Mouse (Mus musculus) heart, embryonic 15.5 days (tissue): ENCODE results near the gene Rpl15. TPM values are rescaled to one million over a fixed set of nuclear protein-coding genes. Genes with fewer than 3 reads are reported as not detected.
"Not testable (repeated sequence)": the region's sequence is repeated elsewhere in the genome, so short reads cannot be mapped to it uniquely, and the experiment has no call there.

Experiments used
- ATAC-seq: fragments of 200-750 bp; cut with Nextera tagmentation; replicated peaks from 2 replicates; pipeline ENCODE4 v1.8.0; 2017; ENCODE audit warnings: low read depth, moderate TSS enrichment; ENCODE audit not compliant: insufficient number of reproducible peaks, insufficient read depth, low FRiP score
- H3K27ac ChIP-seq: fragments of 300-500 bp; sonication (generic); 2 replicates; pipeline ENCODE4 v1.5.1; 2015; ENCODE audit warnings: mild to moderate bottlenecking, inconsistent platforms
- H3K27me3 ChIP-seq: fragments of 300-500 bp; sonication (generic); 2 replicates; pipeline ENCODE4 v1.6.1; 2015; ENCODE audit warnings: inconsistent platforms
- H3K36me3 ChIP-seq: fragments of 300-500 bp; sonication (generic); 2 replicates; pipeline ENCODE4 v1.6.1; 2015; ENCODE audit warnings: mild to moderate bottlenecking, inconsistent platforms
- H3K4me1 ChIP-seq: fragments of 300-500 bp; sonication (generic); replicated peaks from 2 replicates; pipeline ENCODE4 v1.6.1; 2015; ENCODE audit warnings: inconsistent platforms
- H3K4me2 ChIP-seq: fragments of 300-500 bp; sonication (generic); 2 replicates; pipeline ENCODE4 v1.6.1; 2015; ENCODE audit warnings: inconsistent platforms, mild to moderate bottlenecking, moderate library complexity
- H3K4me3 ChIP-seq: fragments of 300-500 bp; sonication (generic); 2 replicates; pipeline ENCODE4 v1.5.1; 2015; ENCODE audit warnings: mild to moderate bottlenecking, inconsistent platforms
- H3K9ac ChIP-seq: fragments of 300-500 bp; sonication (generic); 2 replicates; pipeline ENCODE4 v1.6.1; 2015; ENCODE audit warnings: mild to moderate bottlenecking, inconsistent platforms
- H3K9me3 ChIP-seq: fragments of 300-500 bp; sonication (generic); replicated peaks from 2 replicates; pipeline ENCODE4 v1.6.1; 2016; ENCODE audit warnings: inconsistent platforms
- WGBS: fragments of 180-500 bp; shearing (Covaris S2); methylation state at CpG from one replicate; pipeline ENCODE4 v1.1.7; 2015; ENCODE audit warnings: mixed read lengths; 5-methylcytosine and 5-hydroxymethylcytosine counted together
- polyA plus RNA-seq: library from polyadenylated mRNA; unstranded; fragments of >200 nt; fragmentation: Nextera tagmentation; extraction: Ambion mirVana; gene quantifications from 2 replicates; pipeline ENCODE4 v1.2.1, GENCODE M21; 2015

The Rpl15 gene
- polyA plus RNA-seq, 1 experiment from 2014 or later = 248 TPM

- H3K4me1 ChIP-seq = peaks cover 8% of the 10 kb centered on the region; the same call in 1 of the 2 replicates
- no peaks in the 10 kb centered on the region for H3K36me3 ChIP-seq
- H3K27me3 ChIP-seq = no peaks in the 10 kb centered on the region
- WGBS = 76% methylated on average over 4 of the region's 4 CpGs
- H3K4me3 ChIP-seq = no peak overlapping the region
- H3K27ac ChIP-seq = no peak overlapping the region
- no peak for ATAC-seq
- no peak overlapping the region for H3K9ac ChIP-seq
- H3K4me2 ChIP-seq = no peak overlapping the region
- H3K9me3 ChIP-seq = no peaks in the 10 kb centered on the region
Observed at GRCm38 (mm10) chr14:18241786-18242185, 29.4 kb downstream of the Rpl15 start.

DNA sequence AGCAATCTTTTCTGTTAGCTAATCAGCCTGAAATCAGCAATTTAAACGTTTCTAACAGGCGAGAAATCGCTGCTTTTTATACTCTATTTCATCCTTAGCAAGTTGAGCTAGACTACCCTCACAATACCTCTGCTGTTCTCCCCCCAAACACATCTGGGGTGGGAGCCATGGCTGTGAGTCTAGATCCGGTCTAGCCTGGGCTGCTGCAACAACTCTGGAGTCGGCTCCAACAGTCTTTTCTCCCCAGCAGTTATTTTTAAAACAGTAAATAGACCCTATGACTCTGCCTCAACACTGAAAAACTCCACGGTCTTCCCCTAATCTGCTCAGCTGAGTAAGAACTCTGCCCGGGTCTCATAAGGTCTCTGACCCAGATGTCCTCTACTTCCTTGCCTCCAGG lies 31.1 kb downstream of the Rpl15 start:
- H3K4me2 ChIP-seq = no peak overlapping the region
- H3K9ac ChIP-seq = no peak overlapping the region
- 57% methylated on average over 7 of the region's 7 CpGs for WGBS

DNA sequence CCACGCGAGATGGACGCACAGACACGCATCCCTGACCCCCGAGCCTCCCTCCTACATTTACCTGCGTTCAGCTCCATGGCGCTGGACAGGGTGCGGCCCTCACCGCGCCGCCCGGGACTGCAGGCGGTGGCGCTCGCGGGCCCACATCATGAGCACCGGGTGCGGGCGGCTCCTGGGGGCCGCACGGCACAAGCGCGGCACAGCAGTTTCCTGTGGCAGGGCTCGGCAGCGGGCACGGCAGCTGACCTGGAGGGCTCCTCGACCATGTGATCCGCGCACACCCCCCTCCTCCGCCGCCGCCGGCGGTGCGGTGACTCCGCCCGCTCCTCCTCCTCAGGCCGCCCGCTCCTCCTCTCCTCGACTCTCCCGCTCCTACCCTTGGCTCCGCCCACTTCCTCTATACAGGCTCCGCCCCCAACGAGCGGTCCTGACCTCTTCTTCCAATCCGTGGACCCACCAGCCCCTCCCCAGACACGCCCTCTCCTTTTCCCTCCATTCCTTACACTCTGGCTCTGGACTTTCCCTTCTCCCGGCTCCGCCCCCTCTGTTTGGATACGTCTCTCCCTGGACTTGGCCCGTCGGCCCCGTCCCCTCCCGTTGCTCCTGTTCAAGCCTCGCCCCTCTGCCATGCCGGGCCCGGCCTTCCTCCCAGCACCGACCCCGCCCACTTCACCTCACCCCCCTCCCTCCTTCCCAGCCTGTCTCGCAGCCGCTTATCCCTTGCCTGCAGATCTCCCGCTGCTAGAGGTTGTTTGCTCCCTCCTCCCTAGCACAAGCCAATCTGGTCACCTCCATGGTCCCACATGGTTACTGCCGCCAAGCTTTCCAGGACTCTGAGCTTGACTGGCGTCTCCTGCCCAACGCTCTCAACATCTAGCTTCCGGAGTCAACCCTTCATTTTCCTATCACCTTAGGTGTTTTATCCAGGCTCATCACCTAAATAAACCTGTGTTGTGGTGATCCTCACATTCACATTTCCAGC lies 32.1 kb downstream of the Rpl15 start, which contains the start of gene Nr1d2:
Gene Nr1d2 (minus strand): TSS at position 378 of the 982 bp plus-strand sequence.
- Histone ChIP-seq H3K27me3 (no peaks in the 10 kb centered on the region), H3K36me3 (no peaks in the 10 kb centered on the region), H3K4me1 (peaks cover 15% of the 10 kb centered on the region), H3K27ac (peak within 1 kb of the TSS; percentile 97), H3K9me3 (no peaks in the 10 kb centered on the region), H3K4me2 (peak within 1 kb of the TSS; percentile 83), H3K9ac (peak within 1 kb of the TSS; percentile 80), H3K4me3 (peak within 1 kb of the TSS; percentile 82)
- peak; percentile 93 for ATAC-seq
- under 1% methylated on average over 64 of the region's 66 CpGs for WGBS

More for the DNA sequence above, 31.1 kb downstream of the Rpl15 start:
- H3K9me3 ChIP-seq = no peaks in the 10 kb centered on the region
- H3K4me1 ChIP-seq = peaks cover 8% of the 10 kb centered on the region; the same call in 1 of the 2 replicates
- no peak for ATAC-seq
- H3K27ac ChIP-seq = no peak overlapping the region
- no peaks in the 10 kb centered on the region for H3K36me3 ChIP-seq
- H3K4me3 ChIP-seq = no peak overlapping the region
- no peaks in the 10 kb centered on the region for H3K27me3 ChIP-seq

- peak; percentile 89 for ATAC-seq
- under 1% methylated on average over 71 of the region's 71 CpGs for WGBS
- H3K4me1 ChIP-seq = peaks cover 23% of the 10 kb centered on the region
- H3K27ac ChIP-seq = peak overlapping the region; percentile 97
- H3K27me3 ChIP-seq = no peaks in the 10 kb centered on the region
- peak overlapping the region; percentile 80 for H3K9ac ChIP-seq
- peak overlapping the region; percentile 83 for H3K4me2 ChIP-seq
- peak overlapping the region; percentile 82 for H3K4me3 ChIP-seq
- no peaks in the 10 kb centered on the region for H3K36me3 ChIP-seq
- H3K9me3 ChIP-seq = no peaks in the 10 kb centered on the region
Observed at GRCm38 (mm10) chr14:18238131-18238749, 33.0 kb downstream of the Rpl15 start.

DNA sequence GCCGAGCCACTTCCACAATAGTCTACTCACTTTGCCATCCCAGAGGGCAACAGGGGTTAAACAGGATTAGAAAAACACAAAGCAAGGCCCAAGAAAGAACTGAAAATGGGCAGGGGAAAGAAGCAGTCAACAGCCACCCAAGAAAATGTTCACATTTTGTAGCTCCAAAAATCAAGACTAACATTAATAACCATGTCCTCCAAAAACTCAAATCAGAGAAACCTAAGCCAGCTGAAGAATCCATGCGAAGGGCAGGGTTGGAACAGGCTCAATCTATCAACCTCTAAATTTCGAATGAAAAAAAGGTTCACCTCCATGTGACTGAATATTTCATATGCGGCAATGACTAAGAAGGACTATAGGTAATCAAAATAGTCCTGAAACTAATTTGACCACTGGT lies 33.8 kb downstream of the Rpl15 start:
- H3K4me3 ChIP-seq = peak overlapping the region; percentile 82; the same call in 1 of the 2 replicates
- peak overlapping the region; percentile 83 for H3K4me2 ChIP-seq
- no peaks in the 10 kb centered on the region for H3K27me3 ChIP-seq
- no peaks in the 10 kb centered on the region for H3K9me3 ChIP-seq
- peak overlapping the region; percentile 80; the same call in 1 of the 2 replicates for H3K9ac ChIP-seq
- 70% methylated on average over 4 of the region's 4 CpGs for whole genome bisulfite sequencing
- no peak for ATAC-seq
- H3K4me1 ChIP-seq = peaks cover 26% of the 10 kb centered on the region
- H3K27ac ChIP-seq = peak overlapping the region; percentile 97
- H3K36me3 ChIP-seq = no peaks in the 10 kb centered on the region

- ATAC-seq = not testable (repeated sequence)
- 86% methylated on average over 2 of the region's 2 CpGs for WGBS
- H3K4me1 ChIP-seq = peaks cover 26% of the 10 kb centered on the region
Observed at GRCm38 (mm10) chr14:18236496-18237235, 34.5 kb downstream of the Rpl15 start.

GRCm38 (mm10) chr14:18233981-18234960 lies 36.9 kb downstream of the Rpl15 start:
- Histone ChIP-seq H3K27ac (peak overlapping the region; percentile 91), H3K36me3 (no peaks in the 10 kb centered on the region), H3K4me3 (peak overlapping the region; percentile 4; the same call in 1 of the 2 replicates), H3K9ac (peak overlapping the region; percentile 7; the same call in 1 of the 2 replicates), H3K4me1 (peaks cover 26% of the 10 kb centered on the region), H3K4me2 (peak overlapping the region; percentile 43), H3K27me3 (no peaks in the 10 kb centered on the region), H3K9me3 (no peaks in the 10 kb centered on the region)
- ATAC-seq = no peak
- WGBS = 30% methylated on average over 5 of the region's 5 CpGs

More at GRCm38 (mm10) chr14:18236496-18237235, 34.5 kb downstream of the Rpl15 start:
- not testable (repeated sequence) for H3K27ac ChIP-seq, H3K4me3 ChIP-seq, H3K9me3 ChIP-seq, H3K9ac ChIP-seq, H3K27me3 ChIP-seq, H3K36me3 ChIP-seq, H3K4me2 ChIP-seq

DNA sequence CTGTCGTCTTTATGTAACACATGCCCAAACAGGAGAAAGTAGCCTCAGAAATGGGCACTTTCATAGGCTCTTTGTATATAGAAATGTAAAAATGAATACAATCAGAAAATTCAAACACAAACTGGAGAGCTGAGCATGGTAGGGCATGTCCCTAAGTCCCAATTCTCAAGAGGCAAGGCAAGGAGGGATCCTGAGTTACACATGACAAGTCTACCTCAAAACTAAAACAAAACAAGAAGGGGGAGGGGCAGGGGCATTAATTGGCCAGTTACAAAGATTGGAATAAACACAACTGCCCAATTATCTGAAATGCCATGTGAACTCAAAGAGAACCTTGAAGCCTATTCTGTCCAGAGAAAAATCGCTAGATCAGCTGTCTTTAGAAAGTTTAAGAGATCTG lies 38.1 kb downstream of the Rpl15 start:
- H3K27me3 ChIP-seq = no peaks in the 10 kb centered on the region
- H3K36me3 ChIP-seq = no peaks in the 10 kb centered on the region
- H3K4me2 ChIP-seq = 0 out of 2 replicates have a peak overlapping the region, but pooled peaks have one; percentile 43
- ATAC-seq = no peak
- no peaks in the 10 kb centered on the region for H3K9me3 ChIP-seq
- peaks cover 26% of the 10 kb centered on the region for H3K4me1 ChIP-seq
- H3K27ac ChIP-seq = peak overlapping the region; percentile 91
- WGBS = 80% methylated on average over 2 of the region's 2 CpGs
- no peak overlapping the region for H3K9ac ChIP-seq
- H3K4me3 ChIP-seq = no peak overlapping the region

GRCm38 (mm10) chr14:18231866-18232265 lies 39.3 kb downstream of the Rpl15 start:
- not testable (repeated sequence) for H3K4me3 ChIP-seq, H3K36me3 ChIP-seq, ATAC-seq, H3K9ac ChIP-seq, H3K9me3 ChIP-seq, H3K27me3 ChIP-seq, H3K4me2 ChIP-seq, H3K27ac ChIP-seq
- peaks cover 19% of the 10 kb centered on the region for H3K4me1 ChIP-seq
- 90% methylated on average over 8 of the region's 8 CpGs for WGBS

- H3K36me3 ChIP-seq, ATAC-seq, H3K27me3 ChIP-seq, H3K27ac ChIP-seq, H3K4me3 ChIP-seq, H3K9me3 ChIP-seq, H3K9ac ChIP-seq, H3K4me2 ChIP-seq: not testable (repeated sequence)
- 94% methylated on average over 10 of the region's 10 CpGs for WGBS
- H3K4me1 ChIP-seq = peaks cover 19% of the 10 kb centered on the region
Observed at GRCm38 (mm10) chr14:18229751-18230150, 41.4 kb downstream of the Rpl15 start.
